Mouse (Mus musculus) right cerebral cortex, adult 2 months (tissue): Measurements from ENCODE around the gene Cnbp.

Experiments used
- DNase-seq, 2 experiments: peaks; one replicate each; pipeline ENCODE4 v3.0.0; 2021 to 2022; ENCODE audit warnings: low spot score in 2 of 2

Gene Cnbp

DNA sequence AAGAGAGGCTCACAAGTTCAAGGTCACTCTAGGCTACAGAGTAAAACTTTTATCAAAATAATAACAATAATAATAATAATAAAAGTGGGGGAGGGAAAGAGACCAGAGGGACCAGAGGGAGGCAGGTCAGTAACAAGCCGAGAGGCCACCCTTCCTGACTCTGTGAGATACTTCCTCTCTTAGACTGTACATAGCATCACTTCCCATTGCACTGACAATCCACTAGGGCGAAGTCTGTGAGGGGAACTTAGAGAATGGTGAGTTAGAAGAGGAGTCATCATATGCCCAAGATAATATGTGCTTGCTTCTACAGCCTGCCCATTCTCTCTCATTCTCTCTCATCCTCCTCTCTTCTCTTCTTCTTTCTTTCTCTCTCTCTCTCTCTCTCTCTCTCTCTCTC is 44.9 kb downstream of the Cnbp start:
- DNase-seq: no peak

DNA sequence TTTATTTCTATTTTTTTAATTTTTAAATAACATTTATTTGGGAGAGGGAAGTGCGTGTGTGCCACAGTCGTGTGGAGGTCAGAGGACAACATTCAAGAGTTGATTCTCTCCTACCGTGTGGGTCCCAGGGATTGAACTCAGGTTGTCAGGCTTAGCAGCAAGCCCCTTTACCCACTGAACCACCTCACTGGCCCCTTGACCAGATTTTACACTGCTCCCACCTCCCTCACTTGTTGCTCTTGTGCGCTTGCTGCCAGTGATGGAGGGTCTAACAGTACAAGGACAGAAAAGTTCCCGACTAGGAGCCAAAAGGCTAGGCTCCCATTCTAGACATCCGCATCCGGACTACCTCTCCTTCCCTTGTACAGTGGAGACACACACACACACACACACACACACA is 45.5 kb downstream of the Cnbp start:
- no peak for DNase-seq

DNA sequence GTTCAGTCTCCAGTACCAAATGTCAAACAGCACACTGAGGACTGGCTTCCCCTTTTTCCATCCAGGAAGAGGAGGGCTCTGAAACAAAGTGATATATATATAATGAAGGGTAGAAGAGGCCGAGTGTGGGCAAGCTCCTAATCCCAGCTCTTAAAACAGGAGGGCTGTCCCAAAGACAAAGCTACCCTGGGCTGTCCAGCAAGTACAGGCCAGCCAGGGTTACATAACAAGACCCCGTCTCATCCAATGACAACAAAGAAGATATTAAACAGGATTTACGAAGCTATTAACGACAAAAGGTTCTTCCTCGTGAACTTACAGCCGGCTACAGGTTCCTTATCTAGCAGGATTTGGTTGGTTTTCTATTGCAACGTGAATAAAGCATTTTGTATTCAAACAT is 46.0 kb downstream of the Cnbp start:
- no peak for DNase-seq

DNA sequence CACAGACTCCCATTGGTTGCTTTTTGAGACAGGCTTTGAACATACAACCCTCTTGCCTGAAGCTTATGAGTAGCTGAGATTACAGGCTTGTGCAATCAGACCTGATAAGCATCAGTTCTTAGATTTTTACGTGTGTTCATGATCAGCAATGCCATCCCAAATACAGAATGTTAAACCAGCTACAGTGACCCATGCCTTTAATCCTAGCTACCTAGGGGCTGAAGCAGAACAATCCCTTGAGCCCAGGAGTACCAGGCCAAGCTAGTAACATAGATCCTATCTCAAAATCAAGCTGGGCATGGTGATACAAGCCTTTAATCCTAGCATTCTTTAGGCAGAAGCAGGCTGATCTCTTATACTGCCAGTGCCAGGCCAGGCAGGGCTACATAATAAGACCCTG is 46.9 kb downstream of the Cnbp start:
- DNase-seq: no peak

DNA sequence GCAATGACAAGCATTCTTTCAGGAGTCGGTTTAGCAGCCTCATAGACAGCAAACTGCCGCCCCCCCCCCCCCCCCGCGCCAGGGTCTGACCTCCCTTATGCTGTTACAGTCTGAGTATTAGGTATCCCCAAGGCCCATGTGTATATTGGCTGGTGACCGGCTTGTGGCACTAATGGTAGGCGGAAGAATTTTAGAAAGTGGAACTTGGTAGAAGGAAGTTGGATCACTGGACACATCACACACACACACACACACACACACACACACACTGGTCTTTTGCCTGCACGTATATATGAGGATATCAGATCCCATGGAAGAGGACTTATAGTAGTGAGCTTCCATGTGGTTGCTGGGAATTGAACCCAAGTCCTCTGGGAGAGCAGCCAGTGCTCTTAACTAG is 48.4 kb downstream of the Cnbp start:
- no peak for DNase-seq

DNA sequence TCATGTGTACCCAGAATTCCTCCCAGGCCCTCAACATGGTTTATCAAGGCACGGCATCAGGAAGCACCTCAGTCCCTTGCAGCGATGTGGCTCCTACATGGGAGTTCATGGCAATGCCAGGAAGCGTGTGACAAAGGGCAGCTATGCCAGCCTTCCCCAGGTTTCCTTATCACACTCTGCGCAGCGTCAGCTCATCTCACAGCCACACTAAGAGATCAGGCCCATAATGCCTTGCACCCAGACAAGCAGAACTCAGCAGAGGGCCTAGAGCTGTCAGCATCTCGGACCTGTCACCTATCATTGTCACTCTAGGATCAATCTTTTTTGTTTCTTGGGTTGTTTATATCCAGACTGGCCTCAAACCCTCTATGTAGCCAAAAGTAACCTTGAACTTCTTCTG is 51.3 kb downstream of the Cnbp start:
- no peak for DNase-seq

DNA sequence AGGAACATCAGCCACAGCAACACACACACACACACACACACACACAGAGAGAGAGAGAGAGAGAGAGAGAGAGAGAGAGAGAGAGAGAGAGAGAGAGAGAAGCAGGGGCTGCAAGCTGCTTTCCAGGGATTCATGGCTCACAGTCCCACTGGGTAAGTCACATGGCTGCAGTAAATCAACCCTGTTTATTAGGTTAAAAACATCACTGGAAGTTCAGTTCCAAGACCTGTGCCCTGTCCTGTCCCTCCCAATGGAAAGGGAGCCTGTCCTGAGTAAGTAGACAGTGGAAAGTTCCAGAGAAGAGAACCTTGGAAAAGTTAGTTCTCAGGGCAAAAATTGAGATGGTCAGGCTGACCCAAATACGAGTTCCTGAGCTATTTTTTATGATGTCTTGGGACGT is 53.6 kb downstream of the Cnbp start:
- no peak for DNase-seq

DNA sequence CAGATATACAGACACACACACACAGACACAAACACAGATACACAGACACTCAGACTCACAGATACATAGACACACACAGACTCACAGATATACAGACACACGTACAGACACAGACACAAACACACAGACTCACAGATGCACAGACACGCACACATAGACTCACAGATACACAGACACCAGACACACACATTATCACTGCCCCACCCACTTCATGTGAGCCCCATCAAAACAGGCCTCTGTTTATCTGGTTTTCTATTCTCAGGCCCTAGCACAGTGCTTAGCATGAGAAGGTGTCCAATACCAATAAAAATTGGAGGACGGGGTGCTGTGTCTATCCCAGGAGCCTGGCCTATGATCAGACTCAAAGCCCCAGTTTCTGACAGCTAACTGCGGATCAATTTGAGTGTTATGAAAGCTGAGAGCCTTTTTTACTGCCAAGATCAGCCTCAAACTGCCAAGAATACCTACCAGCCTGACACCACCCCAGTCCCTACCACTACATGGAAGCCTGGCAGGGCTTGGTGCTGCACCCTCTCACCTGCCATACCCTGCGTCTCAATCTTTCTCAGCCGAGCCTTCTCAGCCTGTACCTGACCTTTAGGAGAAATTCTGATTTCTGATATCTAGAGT is 54.5 kb downstream of the Cnbp start:
- no peak for DNase-seq

DNA sequence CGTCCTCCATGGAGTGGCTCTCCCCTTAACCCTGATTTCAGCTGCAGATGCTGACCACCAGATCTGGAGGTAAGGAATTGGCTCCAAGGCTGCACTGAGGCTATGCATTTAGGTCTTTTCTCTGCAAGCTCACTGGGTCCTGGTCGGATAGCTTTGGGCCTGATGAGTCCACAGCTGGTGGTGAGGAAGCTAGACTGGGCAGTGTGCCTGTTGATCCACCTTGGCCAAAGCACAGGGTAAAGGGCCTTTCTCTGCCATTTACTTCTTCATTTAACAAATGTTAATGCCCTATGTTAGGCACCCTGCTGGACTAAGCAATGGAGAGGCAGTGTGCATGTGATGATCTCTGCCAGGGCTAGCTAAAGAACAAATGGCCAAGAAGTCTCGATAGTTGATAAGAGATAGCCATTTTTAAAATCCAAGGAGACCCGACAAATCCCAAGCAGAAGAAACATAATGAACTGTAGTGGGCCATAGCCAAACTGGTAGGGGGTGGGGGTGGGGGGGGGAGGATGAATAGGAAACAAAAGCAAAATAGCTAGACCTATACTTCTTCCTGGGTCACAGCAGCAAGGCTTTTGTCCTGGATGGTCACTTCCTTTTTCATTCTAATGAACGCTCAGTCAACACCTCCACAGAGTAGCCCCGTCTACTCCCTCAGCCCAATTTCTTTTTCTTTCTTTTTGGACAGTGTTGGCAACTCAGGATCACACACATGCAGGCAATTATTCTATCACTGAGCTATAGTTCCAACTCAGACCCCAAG is 55.3 kb downstream of the Cnbp start:
- DNase-seq: no peak

DNA sequence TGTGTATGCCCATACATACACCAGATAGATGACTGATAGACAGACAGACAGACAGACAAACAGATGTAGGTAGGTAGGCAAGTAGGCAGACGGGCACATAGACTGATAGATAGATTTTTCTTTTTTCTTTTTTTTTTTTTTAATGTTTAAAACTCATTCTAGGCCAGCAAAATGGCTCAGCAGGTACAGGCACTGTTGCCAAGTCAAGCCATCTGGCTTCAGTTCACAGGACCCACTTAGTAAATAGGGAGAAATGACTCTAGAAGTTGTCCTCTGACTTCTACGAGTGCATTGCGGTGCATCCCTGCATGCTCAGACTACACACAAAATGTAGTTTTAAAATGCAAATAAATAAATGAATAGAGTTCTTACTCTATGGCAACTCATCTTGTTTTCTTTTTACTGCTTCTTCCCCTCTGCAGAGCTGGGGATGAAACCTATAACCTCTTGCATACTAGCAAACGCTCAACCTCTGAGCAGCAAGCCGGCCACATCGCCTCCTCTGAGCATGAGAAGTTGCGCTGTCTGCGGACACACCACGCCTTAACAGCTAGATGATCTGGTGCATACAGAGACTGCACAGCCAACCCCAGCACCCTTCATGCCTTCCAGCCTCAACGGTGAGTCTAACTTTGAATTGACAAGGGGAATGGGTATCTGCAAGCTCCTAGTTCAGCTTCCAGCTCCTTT is 56.9 kb downstream of the Cnbp start:
- DNase-seq: no peak
